Mouse (Mus musculus) embryo, embryonic 11.5 days (tissue): ENCODE results near the gene Ifitm7.
A peak's percentile ranks its signal among the peaks of the same experiment; 100 is the strongest.

Experiments
- DNase-seq: peaks from one replicate; pipeline ENCODE4 v3.0.0-alpha.2; 2012; ENCODE audit warnings: low read depth, low spot score

Gene Ifitm7

DNA sequence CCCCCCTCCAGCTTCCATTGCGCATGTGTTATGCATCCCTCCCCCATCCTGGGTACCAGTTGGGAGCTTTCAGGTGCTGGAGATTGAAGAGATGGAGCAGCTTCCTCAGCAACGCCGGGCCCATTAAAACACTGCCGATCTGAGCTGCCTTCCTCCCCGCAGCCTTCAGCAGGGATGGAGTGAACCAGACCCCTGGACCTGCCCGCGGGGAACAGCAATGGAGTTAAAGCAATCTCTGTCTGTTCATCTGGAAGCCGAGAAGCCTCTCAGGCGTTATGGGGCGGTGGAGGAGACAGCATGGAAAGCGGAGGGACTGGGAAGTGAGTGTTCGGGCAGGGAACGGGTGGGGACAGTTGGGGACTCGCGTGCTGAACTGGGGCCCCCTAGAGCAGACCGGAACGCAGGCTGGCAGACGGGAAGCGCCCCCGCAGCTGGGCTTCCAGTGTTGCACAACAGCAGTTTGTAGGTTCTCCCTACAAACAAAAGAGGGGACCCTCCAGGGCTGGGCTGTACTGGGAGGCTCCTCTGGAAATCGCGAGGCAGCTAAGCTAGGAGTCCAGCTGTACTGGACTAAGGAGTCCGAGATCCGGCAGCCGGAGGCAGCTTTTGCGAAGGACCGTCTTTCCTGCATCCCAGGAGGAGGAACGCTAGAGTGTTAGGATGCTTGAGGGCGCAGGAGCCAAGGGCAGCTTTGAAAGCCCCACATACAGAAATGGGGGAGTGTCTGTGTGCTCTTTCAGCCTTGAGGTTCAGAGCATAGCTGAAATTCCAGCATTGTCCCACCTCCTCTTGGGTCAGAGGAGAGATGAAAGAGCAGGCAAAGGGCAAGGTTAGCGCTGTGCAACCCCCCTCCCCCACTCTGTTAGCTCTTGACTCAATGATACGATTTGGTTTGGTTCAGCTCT lies at the start of gene Ifitm7, which contains the start of gene 2900011O08Rik:
TSS of gene Ifitm7 (minus strand) at position 315 of the 905 bp plus-strand sequence.
TSS of gene 2900011O08Rik (plus strand) at position 31 of the 905 bp plus-strand sequence.
- peak; percentile 11 for DNase-seq

DNA sequence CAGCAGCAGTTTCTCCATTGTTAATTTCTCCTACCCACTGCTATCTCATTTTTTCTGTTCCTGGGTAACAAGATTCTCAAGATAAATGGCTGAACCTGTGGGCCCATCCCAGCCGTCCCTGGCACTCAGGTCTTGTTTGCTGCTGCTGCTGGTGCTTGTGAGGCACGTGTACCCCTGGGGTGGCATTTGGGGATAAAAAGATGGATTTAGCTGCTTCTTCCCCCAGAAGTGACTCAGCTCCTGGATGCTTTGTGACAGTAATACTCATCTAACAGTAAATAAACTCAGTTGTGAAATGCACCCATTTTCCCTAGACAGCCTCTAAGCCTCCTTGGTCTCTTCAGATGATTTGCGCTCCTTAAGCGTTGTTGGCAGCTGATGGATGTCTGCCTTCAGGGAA lies 46.4 kb upstream of the Ifitm7 start:
- DNase-seq = no peak

- no peak for DNase-seq
Measured at GRCm38 (mm10) chr16:14030650-14031049, 44.0 kb upstream of the Ifitm7 start.

DNA sequence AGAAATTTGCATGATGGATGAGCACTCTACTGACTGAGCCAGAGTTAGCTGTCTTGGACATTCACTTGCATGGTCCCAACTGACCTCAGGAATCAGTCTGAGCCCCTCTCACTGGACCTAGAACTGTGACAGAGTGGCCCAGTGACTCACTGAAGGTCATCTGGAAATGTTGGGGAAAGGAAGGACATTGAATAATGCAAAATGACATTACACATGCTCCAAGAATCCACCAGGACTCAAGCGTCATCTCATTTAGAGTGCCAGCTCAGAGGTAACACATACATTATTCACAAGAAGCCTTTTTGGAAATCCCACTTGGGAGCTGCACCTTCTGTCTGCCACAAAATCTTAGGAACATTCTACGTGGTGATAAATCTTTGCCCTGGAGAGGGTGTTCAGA lies 43.2 kb upstream of the Ifitm7 start:
- no peak for DNase-seq

DNA sequence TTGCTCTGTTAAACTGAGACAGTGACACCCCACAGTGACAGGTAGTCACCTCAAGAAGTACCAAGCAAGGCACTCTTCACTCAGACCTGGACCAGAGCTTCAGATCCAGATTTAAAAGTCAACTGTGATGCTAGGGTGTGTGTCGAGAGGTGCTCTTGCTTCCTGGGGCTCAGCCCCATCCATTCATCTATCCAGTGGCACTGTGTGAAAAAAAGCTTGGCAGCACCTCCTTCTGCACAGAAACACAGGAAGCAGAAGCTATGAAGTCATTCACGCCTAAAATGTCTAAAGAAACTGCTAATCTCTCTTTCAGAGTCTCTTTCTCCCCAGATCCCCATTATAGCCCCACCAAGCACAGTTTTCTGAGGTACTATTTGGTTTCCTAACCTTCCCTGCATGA lies 42.4 kb upstream of the Ifitm7 start:
- no peak for DNase-seq

DNA sequence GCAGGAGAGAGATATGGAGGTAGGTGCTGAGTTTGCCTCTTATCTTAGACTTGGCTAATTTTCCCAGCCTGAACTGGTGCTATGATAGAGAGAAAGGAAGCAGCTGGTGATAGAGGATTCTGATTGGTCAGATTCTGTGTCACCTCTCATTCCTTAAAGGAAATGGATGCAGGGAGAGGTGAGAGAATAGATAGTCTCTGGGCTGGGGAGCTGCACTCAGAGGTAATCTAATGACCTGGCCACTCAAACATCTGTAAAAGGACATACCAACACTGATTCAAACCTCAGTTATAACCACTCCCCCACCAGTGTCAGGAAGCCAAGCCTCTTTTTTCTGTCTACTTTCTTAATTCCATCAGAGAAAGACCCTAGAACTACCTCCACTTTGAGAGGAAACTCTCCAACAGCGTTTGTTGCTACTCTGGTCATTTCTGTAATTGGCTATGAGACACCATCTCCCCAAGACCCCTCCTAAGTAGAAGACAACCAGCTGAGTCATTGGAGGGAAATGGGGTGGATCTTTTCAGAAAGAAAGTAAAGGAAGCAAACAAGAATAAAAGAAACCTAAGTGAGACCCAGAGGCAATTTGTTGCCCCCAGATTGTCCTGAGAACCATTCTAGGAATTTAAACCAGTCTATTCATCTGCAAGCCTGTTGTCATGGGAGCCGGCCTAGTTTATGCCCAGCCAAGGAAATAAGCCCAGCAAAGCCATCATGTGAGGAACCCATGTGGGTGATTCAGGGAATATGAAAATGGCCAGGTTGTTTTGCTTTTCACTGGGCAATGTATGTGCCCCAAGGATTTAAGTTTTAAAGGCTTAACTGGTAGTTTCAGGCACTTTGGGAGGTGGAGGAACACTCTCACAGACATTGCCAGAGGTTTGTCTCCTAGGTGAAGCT lies 38.7 kb upstream of the Ifitm7 start:
- DNase-seq = no peak

DNA sequence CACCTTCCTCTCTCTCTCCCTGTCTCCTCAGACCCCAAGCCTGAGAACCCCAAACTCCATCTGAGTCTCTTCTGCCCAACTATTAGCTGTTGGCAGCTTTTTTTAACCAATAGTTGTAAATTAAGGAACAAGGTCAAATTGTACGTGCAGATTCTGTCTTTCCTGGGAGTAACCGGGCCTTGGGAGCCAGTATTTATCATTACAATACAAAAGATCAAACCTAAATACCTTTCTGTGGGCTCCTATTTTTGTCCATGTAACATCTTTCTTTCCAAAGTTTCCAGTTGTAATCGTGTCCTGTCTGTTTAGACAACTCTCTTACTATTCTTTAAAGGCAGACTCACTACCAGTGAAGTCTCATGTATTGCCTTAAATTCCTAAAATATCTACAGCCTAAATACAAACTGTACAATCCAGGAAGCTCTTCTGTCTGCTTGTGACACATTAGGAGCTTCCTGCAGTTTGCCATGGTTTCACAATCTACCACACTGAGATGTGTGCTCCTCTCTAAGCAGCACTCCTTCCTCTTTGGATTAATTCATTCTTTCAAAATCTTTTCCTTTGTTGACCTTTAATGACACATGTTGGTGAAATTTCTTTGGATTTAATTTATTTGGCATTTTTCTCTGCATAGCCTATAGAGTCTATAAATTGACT lies 34.6 kb upstream of the Ifitm7 start:
- no peak for DNase-seq

GRCm38 (mm10) chr16:14017306-14017705 lies 30.6 kb upstream of the Ifitm7 start:
- DNase-seq = no peak

GRCm38 (mm10) chr16:14009966-14010365 lies 23.3 kb upstream of the Ifitm7 start:
- DNase-seq = no peak

GRCm38 (mm10) chr16:14008708-14009107 lies 22.0 kb upstream of the Ifitm7 start:
- no peak for DNase-seq

DNA sequence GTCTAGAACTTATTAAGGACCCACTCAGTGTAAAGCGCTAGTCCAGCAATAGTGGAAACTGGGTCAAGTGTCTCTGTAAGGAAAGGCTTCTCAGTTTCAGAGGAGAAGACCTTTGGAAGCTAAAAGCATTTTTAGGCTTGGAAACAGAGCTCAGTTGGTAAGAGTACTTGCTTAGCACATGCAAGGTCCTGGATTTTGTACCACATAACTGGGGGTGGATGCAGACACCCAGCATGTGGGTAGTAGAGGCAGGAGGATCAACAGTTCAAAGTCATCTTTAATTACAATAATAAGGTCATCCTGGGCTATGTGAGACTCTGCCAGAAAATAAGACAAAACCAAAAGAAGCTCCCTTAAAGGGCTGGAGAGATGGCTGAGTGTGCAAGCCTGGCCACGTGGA lies 21.4 kb upstream of the Ifitm7 start:
- no peak for DNase-seq

DNA sequence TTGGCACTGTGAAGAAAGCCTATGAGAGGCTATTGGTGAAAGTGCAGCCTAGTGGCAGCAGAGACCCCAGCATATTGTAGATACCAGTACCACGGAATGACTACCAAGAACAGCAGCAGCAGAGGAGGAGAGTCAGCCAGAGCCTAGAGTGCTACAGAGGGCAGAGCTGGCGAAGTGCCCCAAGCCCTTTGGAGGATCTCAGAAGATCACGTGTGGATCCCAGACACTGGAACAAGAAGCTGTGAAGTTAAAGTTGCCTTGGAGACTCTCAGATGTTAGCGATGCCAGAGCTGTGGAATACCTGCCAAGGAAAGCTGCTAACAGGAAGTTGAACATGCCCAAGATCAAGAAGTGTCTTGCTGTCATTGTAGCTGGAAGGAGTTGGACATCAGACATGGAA lies 18.6 kb upstream of the Ifitm7 start:
- DNase-seq = no peak

- no peak for DNase-seq
Measured at GRCm38 (mm10) chr16:14004726-14005125, 18.0 kb upstream of the Ifitm7 start.

DNA sequence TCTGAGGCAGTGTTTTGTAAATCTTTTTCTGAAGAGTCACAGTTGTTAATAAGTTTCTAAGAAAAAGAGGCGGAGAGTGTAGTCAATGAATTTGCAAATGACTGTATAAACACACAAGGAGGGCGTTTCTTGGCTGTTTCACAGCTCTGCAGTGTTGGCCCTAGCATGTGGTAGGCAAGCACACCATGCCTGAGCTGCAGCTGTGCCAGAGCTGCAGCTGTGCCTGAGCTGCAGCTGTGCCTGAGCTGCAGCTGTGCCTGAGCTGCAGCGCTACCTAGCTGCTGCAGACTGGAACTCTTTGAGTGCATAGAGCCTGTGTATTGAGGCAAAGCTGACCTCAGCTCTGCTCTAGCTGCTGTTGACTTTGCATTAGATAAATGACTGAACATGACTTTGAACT lies 17.5 kb upstream of the Ifitm7 start:
- DNase-seq = peak; percentile 13

- DNase-seq = no peak
Measured at GRCm38 (mm10) chr16:14003386-14004130, 16.9 kb upstream of the Ifitm7 start.

DNA sequence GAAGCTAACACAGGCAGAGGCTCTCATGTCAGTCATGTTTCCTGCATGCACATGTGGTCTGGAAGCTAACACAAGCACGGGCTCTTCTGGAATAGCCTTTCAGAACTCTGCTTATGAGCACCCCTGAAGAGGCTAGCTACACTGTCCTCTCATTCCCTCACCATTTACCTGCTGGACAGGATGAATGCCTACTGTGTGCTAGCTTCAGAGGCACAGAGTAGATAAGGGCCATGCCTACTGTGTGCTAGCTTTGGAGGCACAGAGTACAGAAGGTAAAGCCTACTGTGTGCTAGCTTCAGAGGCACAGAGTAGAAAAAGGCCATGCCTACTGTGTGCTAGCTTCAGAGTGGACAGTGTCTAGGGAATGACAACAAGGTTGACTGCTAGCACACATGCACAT lies 7.8 kb upstream of the Ifitm7 start:
- no peak for DNase-seq

- DNase-seq = no peak
Measured at GRCm38 (mm10) chr16:13994076-13994475, 7.4 kb upstream of the Ifitm7 start.

GRCm38 (mm10) chr16:13992518-13993248 lies 6.0 kb upstream of the Ifitm7 start:
- no peak for DNase-seq

- DNase-seq = no peak
Measured at GRCm38 (mm10) chr16:13986197-13986573, 503 bp downstream of the Ifitm7 start.

DNA sequence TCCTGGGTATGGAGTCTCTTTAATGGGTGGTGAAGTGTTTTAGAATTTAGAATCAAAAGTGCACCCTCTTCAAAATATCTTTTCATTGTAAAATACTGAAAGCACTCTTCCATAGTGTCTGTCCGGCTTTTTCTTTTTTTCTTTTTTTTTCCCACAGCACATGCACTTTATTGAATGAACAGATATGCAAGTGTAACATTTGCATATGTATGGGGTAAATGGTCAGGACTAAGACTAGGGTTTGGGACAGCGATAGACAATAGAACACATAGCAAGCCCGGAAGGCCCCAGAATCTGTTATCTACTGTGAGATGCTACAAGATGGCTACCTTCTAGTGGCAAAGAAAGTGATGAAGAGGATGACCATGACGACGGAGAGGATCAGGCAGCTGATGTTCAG lies 3.5 kb downstream of the Ifitm7 start:
- no peak for DNase-seq
